Mouse (Mus musculus): ENCODE results near the gene Fhdc1.

GRCm38 (mm10) chr3:84484333-84484732 lies 4.1 kb upstream of the Fhdc1 start:
- TF ChIP-seq GATA1 (IDR thresholded peaks at IDR 0.05; ENCODE audit: low read length) (no peak), TAL1 (IDR thresholded peaks at IDR 0.05; ENCODE audit: low read length) (no peak)
